Mouse (Mus musculus): ENCODE data around the gene Pstpip1. TPM values are rescaled to one million over a fixed set of nuclear protein-coding genes. Genes with fewer than 3 reads are reported as not detected.

The Pstpip1 gene
- total and polyA plus RNA-seq, 2 experiments from 2014 or later = 0.44 to 0.70 TPM

- H3K27ac ChIP-seq (ENCODE audit: low read depth, low read length) = no peak overlapping the region
- no peaks in the 10 kb centered on the region for H3K4me1 ChIP-seq (ENCODE audit: insufficient read depth, low read length)
- 83% methylated on average over 7 of the region's 7 CpGs for WGBS
- no peaks in the 10 kb centered on the region for H3K27me3 ChIP-seq (ENCODE audit: insufficient read depth, low read length)
- DNase-seq (ENCODE audit: low spot score) = no peak
- ATAC-seq (ENCODE audit: low FRiP score) = no peak
- no peak overlapping the region for H3K4me2 ChIP-seq (ENCODE audit: low read depth, low read length, poor library complexity, severe bottlenecking)
- no peak overlapping the region for H3K4me3 ChIP-seq (ENCODE audit: low read depth, low read length)
- no peak overlapping the region for H3K9ac ChIP-seq (replicated peaks; ENCODE audit: low read length, poor library complexity, severe bottlenecking)
- TF ChIP-seq CTCF (IDR thresholded peaks at IDR 0.05) = no peak
- no peaks in the 10 kb centered on the region for H3K9me3 ChIP-seq (ENCODE audit: low read length)
- peaks cover 4% of the 10 kb centered on the region; the same call in 1 of the 2 replicates for H3K36me3 ChIP-seq (ENCODE audit: insufficient read depth, low read length)
These were observed 33.9 kb downstream of the Pstpip1 start for GRCm38 (mm10) chr9:56123613-56124012.

DNA sequence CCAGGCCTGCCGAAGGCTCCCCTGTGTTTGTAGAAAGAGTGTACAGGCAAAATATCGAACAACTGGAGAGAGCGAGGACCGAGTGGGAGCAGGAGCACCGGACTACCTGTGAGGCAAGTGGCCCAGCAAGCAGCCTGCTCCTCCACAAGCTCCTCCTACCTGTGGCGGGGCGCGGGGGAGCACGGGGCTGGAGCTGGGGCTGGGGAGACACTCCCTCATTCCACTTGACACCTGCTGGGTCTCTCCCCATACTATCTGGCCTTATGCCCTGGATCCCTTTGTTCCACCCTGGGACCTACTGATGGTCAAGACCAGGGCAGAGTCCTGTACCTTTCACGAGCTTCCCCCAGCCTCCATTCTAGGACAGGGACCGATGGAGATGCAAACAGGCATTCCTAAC lies 34.8 kb downstream of the Pstpip1 start:
- no peaks in the 10 kb centered on the region for H3K4me1 ChIP-seq (ENCODE audit: insufficient read depth, low read length)
- 31% methylated on average over 11 of the region's 11 CpGs for WGBS
- no peak for TF ChIP-seq CTCF (IDR thresholded peaks at IDR 0.05)

DNA sequence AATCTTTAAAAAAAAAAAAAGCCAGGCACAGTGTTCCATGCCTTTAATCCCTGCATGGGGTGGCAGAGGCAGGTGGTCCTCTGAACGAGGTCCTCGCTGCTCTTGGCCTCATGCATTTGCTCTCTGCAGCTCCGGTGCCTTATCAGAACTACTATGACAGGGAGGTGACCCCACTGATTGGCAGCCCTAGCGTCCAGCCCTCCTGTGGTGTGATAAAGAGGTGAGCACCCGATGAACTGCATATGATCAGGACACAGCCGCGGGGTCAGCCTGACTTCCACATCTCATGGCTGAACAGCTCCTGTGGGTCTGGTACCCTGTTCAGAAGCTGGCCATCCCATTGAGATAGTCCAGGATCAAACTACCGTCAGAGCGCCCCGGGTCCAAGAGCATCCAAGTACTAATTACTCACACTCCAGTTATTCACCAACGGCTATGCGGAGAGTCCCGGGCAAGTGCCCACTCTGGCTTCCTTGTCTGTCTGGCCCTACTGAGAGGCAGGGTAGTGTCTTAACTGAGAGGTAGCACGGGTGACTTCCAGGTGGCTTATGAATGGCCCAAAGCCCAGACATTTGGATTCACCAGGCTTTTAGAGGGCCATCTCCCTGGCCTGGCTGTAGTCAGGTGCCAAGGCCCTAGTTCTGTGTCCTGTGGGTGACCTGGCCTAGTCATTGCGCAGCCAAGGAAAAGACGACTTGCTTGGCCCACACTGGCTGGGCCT lies 36.9 kb downstream of the Pstpip1 start:
- DNase-seq (ENCODE audit: low spot score) = no peak
- TF ChIP-seq CTCF (IDR thresholded peaks at IDR 0.05) = no peak
- Histone ChIP-seq H3K36me3 (ENCODE audit: insufficient read depth, low read length) (peaks cover 22% of the 10 kb centered on the region; the same call in 1 of the 2 replicates), H3K27ac (ENCODE audit: low read depth, low read length) (no peak overlapping the region), H3K4me3 (ENCODE audit: low read depth, low read length) (no peak overlapping the region), H3K9me3 (ENCODE audit: low read length) (no peaks in the 10 kb centered on the region), H3K27me3 (ENCODE audit: insufficient read depth, low read length) (no peaks in the 10 kb centered on the region), H3K4me2 (ENCODE audit: low read depth, low read length, poor library complexity, severe bottlenecking) (no peak overlapping the region), H3K9ac (replicated peaks; ENCODE audit: low read length, poor library complexity, severe bottlenecking) (no peak overlapping the region), H3K4me1 (ENCODE audit: insufficient read depth, low read length) (no peaks in the 10 kb centered on the region)
- ATAC-seq (ENCODE audit: low FRiP score) = no peak
- 91% methylated on average over 16 of the region's 16 CpGs for WGBS

More for the DNA sequence above, 34.8 kb downstream of the Pstpip1 start:
- ATAC-seq (ENCODE audit: low FRiP score) (no peak), DNase-seq (ENCODE audit: low spot score) (no peak)
- no peak overlapping the region for H3K9ac ChIP-seq (replicated peaks; ENCODE audit: low read length, poor library complexity, severe bottlenecking)
- H3K27ac ChIP-seq (ENCODE audit: low read depth, low read length) = no peak overlapping the region
- peaks cover 10% of the 10 kb centered on the region; the same call in 1 of the 2 replicates for H3K36me3 ChIP-seq (ENCODE audit: insufficient read depth, low read length)
- no peaks in the 10 kb centered on the region for H3K27me3 ChIP-seq (ENCODE audit: insufficient read depth, low read length)
- no peaks in the 10 kb centered on the region for H3K9me3 ChIP-seq (ENCODE audit: low read length)
- H3K4me2 ChIP-seq (ENCODE audit: low read depth, low read length, poor library complexity, severe bottlenecking) = no peak overlapping the region
- no peak overlapping the region for H3K4me3 ChIP-seq (ENCODE audit: low read depth, low read length)

DNA sequence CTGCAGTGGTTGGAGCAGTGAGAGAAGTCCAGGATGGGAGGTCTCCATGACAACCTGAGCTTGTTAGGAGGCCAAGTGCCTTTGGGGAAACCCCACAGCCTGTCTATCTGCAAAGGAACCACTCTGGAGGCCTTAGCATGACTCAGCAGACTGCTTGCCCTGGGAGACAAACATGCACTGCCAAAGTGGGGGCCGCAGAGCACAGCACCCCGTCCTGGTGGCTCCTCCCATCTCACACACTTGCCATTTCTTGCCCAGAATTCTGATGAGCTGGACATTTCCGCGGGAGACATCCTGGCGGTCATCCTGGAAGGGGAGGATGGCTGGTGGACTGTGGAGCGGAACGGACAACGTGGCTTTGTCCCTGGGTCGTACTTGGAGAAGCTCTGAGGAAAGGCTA lies 38.6 kb downstream of the Pstpip1 start:
- DNase-seq (ENCODE audit: low spot score) = peak; percentile 39

GRCm38 (mm10) chr9:56129951-56130350 lies 40.2 kb downstream of the Pstpip1 start:
- Histone ChIP-seq H3K27ac (ENCODE audit: low read depth, low read length) (no peak overlapping the region), H3K9ac (replicated peaks; ENCODE audit: low read length, poor library complexity, severe bottlenecking) (no peak overlapping the region), H3K36me3 (ENCODE audit: insufficient read depth, low read length) (peaks cover 50% of the 10 kb centered on the region), H3K4me2 (ENCODE audit: low read depth, low read length, poor library complexity, severe bottlenecking) (no peak overlapping the region), H3K9me3 (ENCODE audit: low read length) (no peaks in the 10 kb centered on the region), H3K27me3 (ENCODE audit: insufficient read depth, low read length) (no peaks in the 10 kb centered on the region), H3K4me1 (ENCODE audit: insufficient read depth, low read length) (no peaks in the 10 kb centered on the region), H3K4me3 (ENCODE audit: low read depth, low read length) (no peak overlapping the region)
- TF ChIP-seq CTCF (IDR thresholded peaks at IDR 0.05) = no peak
- ATAC-seq (ENCODE audit: low FRiP score) = no peak
- no peak for DNase-seq (ENCODE audit: low spot score)
- 91% methylated on average over 3 of the region's 3 CpGs for WGBS

More for the DNA sequence above, 38.6 kb downstream of the Pstpip1 start:
- H3K27me3 ChIP-seq (ENCODE audit: insufficient read depth, low read length) = no peaks in the 10 kb centered on the region
- H3K4me2 ChIP-seq (ENCODE audit: low read depth, low read length, poor library complexity, severe bottlenecking) = no peak overlapping the region
- H3K9ac ChIP-seq (replicated peaks; ENCODE audit: low read length, poor library complexity, severe bottlenecking) = no peak overlapping the region
- H3K27ac ChIP-seq (ENCODE audit: low read depth, low read length) = no peak overlapping the region
- 75% methylated on average over 9 of the region's 9 CpGs for WGBS
- no peaks in the 10 kb centered on the region for H3K9me3 ChIP-seq (ENCODE audit: low read length)
- no peaks in the 10 kb centered on the region for H3K4me1 ChIP-seq (ENCODE audit: insufficient read depth, low read length)
- H3K4me3 ChIP-seq (ENCODE audit: low read depth, low read length) = no peak overlapping the region
- ATAC-seq (ENCODE audit: low FRiP score) = no peak
- no peak for TF ChIP-seq CTCF (IDR thresholded peaks at IDR 0.05)
- peaks cover 38% of the 10 kb centered on the region for H3K36me3 ChIP-seq (ENCODE audit: insufficient read depth, low read length)

- Histone ChIP-seq H3K4me1 (ENCODE audit: insufficient read depth, low read length) (no peaks in the 10 kb centered on the region), H3K4me3 (ENCODE audit: low read depth, low read length) (no peak overlapping the region), H3K36me3 (ENCODE audit: insufficient read depth, low read length) (peaks cover 55% of the 10 kb centered on the region), H3K27ac (ENCODE audit: low read depth, low read length) (no peak overlapping the region), H3K9ac (replicated peaks; ENCODE audit: low read length, poor library complexity, severe bottlenecking) (no peak overlapping the region), H3K4me2 (ENCODE audit: low read depth, low read length, poor library complexity, severe bottlenecking) (no peak overlapping the region), H3K9me3 (ENCODE audit: low read length) (no peaks in the 10 kb centered on the region), H3K27me3 (ENCODE audit: insufficient read depth, low read length) (no peaks in the 10 kb centered on the region)
- ATAC-seq (ENCODE audit: low FRiP score) (no peak), DNase-seq (ENCODE audit: low spot score) (no peak)
- 77% methylated on average over 4 of the region's 4 CpGs for WGBS
- no peak for TF ChIP-seq CTCF (IDR thresholded peaks at IDR 0.05)
These were observed 40.8 kb downstream of the Pstpip1 start for GRCm38 (mm10) chr9:56130536-56130935.
